Mouse (Mus musculus) ES-E14 (cell line): ENCODE results near the gene Racgap1.

ENCODE experiments used
- HCFC1 ChIP-seq: IDR thresholded peaks from 2 replicates; pipeline ENCODE4 v1.6.1; 2012; ENCODE audit warnings: low read length, inconsistent platforms, borderline replicate concordance; ENCODE audit not compliant: insufficient read depth
- ZC3H11A ChIP-seq: IDR thresholded peaks from 2 replicates; pipeline ENCODE4 v1.6.1; 2012; ENCODE audit warnings: low read depth, mild to moderate bottlenecking, inconsistent platforms, low read length, borderline replicate concordance

GRCm38 (mm10) chr15:99607388-99608113, 43.9 kb downstream of the Racgap1 start:
- no peak for TF ChIP-seq ZC3H11A
- TF ChIP-seq HCFC1, result no peak
